Mouse (Mus musculus) midbrain, embryonic 12.5 days (tissue): ENCODE data around the gene Ecd. TPM values are rescaled to one million over a fixed set of nuclear protein-coding genes. Genes with fewer than 3 reads are reported as not detected.

ENCODE experiments used
- ATAC-seq: fragments of 200-750 bp; cut with Nextera tagmentation; 2 replicates; pipeline ENCODE4 v1.8.0; 2017; ENCODE audit warnings: low read depth, moderate TSS enrichment, moderate library complexity; ENCODE audit not compliant: low FRiP score
- H3K27ac ChIP-seq: fragments of 300-500 bp; sonication (generic); replicated peaks from 2 replicates; pipeline ENCODE4 v1.5.1; 2016; ENCODE audit warnings: mild to moderate bottlenecking
- H3K27me3 ChIP-seq: fragments of 300-500 bp; sonication (generic); 2 replicates; pipeline ENCODE4 v1.6.1; 2016; ENCODE audit warnings: mild to moderate bottlenecking
- H3K36me3 ChIP-seq: fragments of 300-500 bp; sonication (generic); 2 replicates; pipeline ENCODE4 v1.6.1; 2016
- H3K4me1 ChIP-seq: fragments of 300-500 bp; sonication (generic); 2 replicates; pipeline ENCODE4 v1.6.1; 2016
- H3K4me2 ChIP-seq: fragments of 300-500 bp; sonication (generic); replicated peaks from 2 replicates; pipeline ENCODE4 v1.6.1; 2016; ENCODE audit warnings: mild to moderate bottlenecking, moderate library complexity
- H3K4me3 ChIP-seq: fragments of 300-500 bp; sonication (generic); 2 replicates; pipeline ENCODE4 v1.5.1; 2016; ENCODE audit warnings: mild to moderate bottlenecking
- H3K9ac ChIP-seq: fragments of 300-500 bp; sonication (generic); replicated peaks from 2 replicates; pipeline ENCODE4 v1.6.1; 2016; ENCODE audit warnings: mild to moderate bottlenecking, moderate library complexity
- H3K9me3 ChIP-seq: fragments of 300-500 bp; sonication (generic); 2 replicates; pipeline ENCODE4 v1.6.1; 2016; ENCODE audit warnings: mild to moderate bottlenecking
- WGBS: fragments of 180-500 bp; shearing (Covaris S2); methylation state at CpG from one replicate; pipeline ENCODE4 v1.1.7; 2016; 5-methylcytosine and 5-hydroxymethylcytosine counted together
- polyA plus RNA-seq: library from polyadenylated mRNA; unstranded; fragments of >200 nt; fragmentation: Nextera tagmentation; extraction: Ambion mirVana; gene quantifications from 2 replicates; pipeline ENCODE4 v1.2.1, GENCODE M21; 2016

Gene Ecd
- polyA plus RNA-seq, result 61.8 and 62.6 TPM in 2 replicates

DNA sequence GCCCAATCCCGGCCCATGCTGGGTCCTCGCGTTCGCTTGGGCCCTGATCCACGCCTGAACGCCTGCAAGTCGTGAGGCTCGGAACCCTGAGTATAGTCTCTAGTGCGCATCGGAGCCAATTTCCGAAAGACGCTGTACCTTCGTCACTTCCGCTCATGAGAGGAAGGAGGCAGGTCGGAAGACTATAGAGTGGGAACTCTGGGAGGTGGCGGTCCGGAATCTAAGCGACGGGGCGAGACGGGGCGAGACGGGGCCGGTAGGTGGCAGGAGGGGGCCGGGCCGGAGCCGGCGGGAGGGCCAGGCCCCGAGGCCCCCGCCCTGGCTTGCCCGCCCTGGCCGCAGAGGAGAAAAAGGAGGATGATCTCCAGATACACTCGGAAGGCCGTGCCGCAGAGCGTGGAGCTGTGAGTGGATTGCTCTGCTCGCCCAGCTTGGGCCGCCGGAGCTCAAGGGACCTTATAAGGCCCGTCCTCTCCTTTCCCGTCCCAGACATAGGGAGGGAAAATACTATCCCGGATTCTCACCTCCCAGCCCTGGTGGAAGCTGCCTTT lies at the start of gene Ecd, which contains the start of gene Fam149b:
Gene Ecd, minus strand, starts transcription at position 131 of the 551 bp plus-strand sequence.
Gene Fam149b, plus strand, starts transcription at position 172 of the 551 bp plus-strand sequence.
- peak within 1 kb of the TSS; percentile 95 for H3K9ac ChIP-seq
- H3K4me1 ChIP-seq, result peaks cover 18% of the 10 kb centered on the region
- under 1% methylated on average over 41 of the region's 42 CpGs for WGBS
- H3K4me3 ChIP-seq, result peak within 1 kb of the TSS; percentile 77
- no peaks in the 10 kb centered on the region for H3K9me3 ChIP-seq
- no peaks in the 10 kb centered on the region for H3K27me3 ChIP-seq
- peak within 1 kb of the TSS; percentile 81 for H3K4me2 ChIP-seq
- peaks cover 31% of the 10 kb centered on the region for H3K36me3 ChIP-seq
- peak within 1 kb of the TSS; percentile 92 for H3K27ac ChIP-seq
- ATAC-seq, result peak; percentile 98

DNA sequence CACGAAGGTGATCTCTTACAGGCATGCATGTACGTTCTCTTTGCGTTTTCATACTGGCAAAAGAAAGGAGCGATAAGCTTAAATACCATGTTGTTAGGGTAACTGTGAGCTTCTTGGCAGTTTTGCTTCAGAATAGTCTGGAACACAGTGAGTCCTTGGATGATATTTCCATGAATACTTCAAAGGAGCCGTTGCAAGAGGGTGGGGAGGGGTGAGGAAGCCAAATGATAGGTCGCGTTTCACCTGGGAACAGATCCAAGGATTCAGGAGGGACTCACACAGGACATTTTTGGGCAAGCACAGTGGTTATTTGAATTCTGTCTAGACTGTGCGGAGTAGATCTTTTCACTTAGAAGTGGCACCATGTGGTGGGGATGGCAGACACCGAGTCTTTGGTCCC lies 49.3 kb upstream of the Ecd start:
- 86% methylated on average over 9 of the region's 9 CpGs for WGBS
- Histone ChIP-seq H3K4me1 (peaks cover 13% of the 10 kb centered on the region), H3K9me3 (no peaks in the 10 kb centered on the region), H3K27me3 (no peaks in the 10 kb centered on the region), H3K4me3 (no peak overlapping the region), H3K4me2 (no peak overlapping the region), H3K36me3 (no peaks in the 10 kb centered on the region), H3K9ac (no peak overlapping the region), H3K27ac (no peak overlapping the region)
- no peak for ATAC-seq

DNA sequence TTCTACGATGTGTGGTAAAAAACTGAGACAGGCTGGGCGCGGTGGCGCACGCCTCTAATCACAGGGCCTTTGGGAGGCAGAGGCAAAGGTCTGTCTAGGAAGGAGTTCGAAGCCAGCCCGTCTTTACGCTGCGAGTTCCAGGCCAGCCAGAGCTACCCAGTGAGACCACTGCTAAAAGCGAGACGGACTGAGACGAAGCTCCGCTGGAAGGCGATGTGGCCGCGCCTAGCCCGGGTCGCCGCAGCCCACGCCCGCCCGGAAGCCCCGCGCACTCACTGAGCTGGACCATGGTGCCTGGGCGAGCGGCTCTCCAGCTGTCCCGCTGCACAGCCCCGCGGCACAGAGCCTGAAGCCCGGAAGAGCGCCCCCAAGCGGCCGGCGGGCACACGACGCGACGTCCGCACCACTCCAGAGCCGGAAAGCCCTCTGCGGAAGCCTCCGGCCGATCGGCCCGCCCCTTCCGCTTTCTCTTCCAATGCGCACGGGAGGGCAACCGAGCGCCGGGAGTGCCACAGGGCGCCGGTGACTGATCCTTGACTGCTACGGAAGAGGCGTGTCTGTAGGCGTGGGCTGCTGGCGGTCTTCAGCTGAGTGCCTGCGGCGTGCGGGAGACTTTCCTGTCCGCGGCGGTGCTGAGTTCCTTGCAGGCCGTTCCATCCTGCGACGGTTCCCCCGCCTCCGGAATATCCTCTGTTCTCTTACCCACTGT lies 45.4 kb upstream of the Ecd start, which contains the start of gene Mrps16:
Gene Mrps16, minus strand, starts transcription at position 430 of the 709 bp plus-strand sequence.
- peak; percentile 96 for ATAC-seq
- H3K27ac ChIP-seq, result peak within 1 kb of the TSS; percentile 83
- H3K27me3 ChIP-seq, result no peaks in the 10 kb centered on the region
- peaks cover 11% of the 10 kb centered on the region for H3K36me3 ChIP-seq
- peak within 1 kb of the TSS; percentile 80 for H3K4me3 ChIP-seq
- H3K9me3 ChIP-seq, result no peaks in the 10 kb centered on the region
- H3K9ac ChIP-seq, result peak within 1 kb of the TSS; percentile 83
- H3K4me2 ChIP-seq, result peak within 1 kb of the TSS; percentile 64
- WGBS, result under 1% methylated on average over 68 of the region's 68 CpGs
- H3K4me1 ChIP-seq, result peaks cover 18% of the 10 kb centered on the region

- Histone ChIP-seq H3K4me1 (peaks cover 28% of the 10 kb centered on the region), H3K4me2 (no peak overlapping the region), H3K36me3 (peaks cover 11% of the 10 kb centered on the region), H3K9me3 (no peaks in the 10 kb centered on the region), H3K27me3 (no peaks in the 10 kb centered on the region), H3K9ac (no peak overlapping the region), H3K27ac (no peak overlapping the region), H3K4me3 (no peak overlapping the region)
- 89% methylated on average over 4 of the region's 4 CpGs for WGBS
- ATAC-seq, result no peak
Measured at GRCm38 (mm10) chr14:20392326-20392725, 44.4 kb upstream of the Ecd start.

DNA sequence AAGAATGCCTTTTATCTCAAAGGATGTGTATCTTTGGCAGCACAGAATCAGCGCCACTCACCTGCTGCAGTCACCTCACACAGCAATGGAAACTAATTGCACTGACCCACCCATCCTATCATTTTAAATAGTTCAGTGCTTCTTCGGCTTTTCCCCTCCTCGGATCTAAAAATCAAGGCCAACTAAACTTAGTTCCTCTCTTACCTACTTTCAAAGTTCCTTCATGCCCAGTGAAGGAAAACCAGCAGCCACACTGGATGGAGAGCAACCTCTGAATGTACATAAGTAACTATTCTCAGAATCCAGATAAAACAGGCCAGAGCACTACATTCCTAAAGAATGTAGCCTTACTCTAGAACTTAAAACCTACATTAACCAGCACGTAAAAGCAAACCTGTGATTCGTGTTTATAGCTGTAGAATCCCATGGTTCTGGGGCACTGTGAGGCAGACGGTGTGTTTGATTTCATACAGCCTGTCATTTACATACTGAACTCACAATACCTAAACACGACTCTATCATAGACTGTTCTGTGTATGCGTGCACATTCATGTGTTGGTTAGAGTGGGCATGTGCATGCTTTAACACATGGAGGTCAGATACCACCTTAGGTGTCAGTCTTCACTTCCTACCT lies 41.6 kb upstream of the Ecd start:
- Histone ChIP-seq H3K9me3 (no peaks in the 10 kb centered on the region), H3K27ac (no peak overlapping the region), H3K36me3 (peaks cover 36% of the 10 kb centered on the region), H3K27me3 (no peaks in the 10 kb centered on the region), H3K9ac (peak overlapping the region; percentile 75), H3K4me3 (peak overlapping the region; percentile 79), H3K4me2 (peak overlapping the region; percentile 80), H3K4me1 (peaks cover 48% of the 10 kb centered on the region)
- no peak for ATAC-seq
- 91% methylated on average over 8 of the region's 8 CpGs for WGBS

- H3K9ac ChIP-seq, result peak within 1 kb of the TSS; percentile 75
- no peaks in the 10 kb centered on the region for H3K9me3 ChIP-seq
- peaks cover 42% of the 10 kb centered on the region for H3K4me1 ChIP-seq
- peak within 1 kb of the TSS; percentile 79 for H3K4me3 ChIP-seq
- peak; percentile 75 for ATAC-seq
- WGBS, result under 1% methylated on average over 59 of the region's 59 CpGs
- H3K27me3 ChIP-seq, result no peaks in the 10 kb centered on the region
- peak within 1 kb of the TSS; percentile 62 for H3K27ac ChIP-seq
- peaks cover 45% of the 10 kb centered on the region for H3K36me3 ChIP-seq
- H3K4me2 ChIP-seq, result peak within 1 kb of the TSS; percentile 80
Measured at GRCm38 (mm10) chr14:20388441-20389129, 40.7 kb upstream of the Ecd start, which contains the start of gene Dnajc9. Dnajc9 (minus strand) TSS chr14:20388910.

GRCm38 (mm10) chr14:20379753-20380430 lies 32.0 kb upstream of the Ecd start:
- peaks cover 85% of the 10 kb centered on the region for H3K36me3 ChIP-seq

GRCm38 (mm10) chr14:20379087-20379640 lies 31.2 kb upstream of the Ecd start:
- no peak overlapping the region for H3K4me2 ChIP-seq
- H3K27ac ChIP-seq, result no peak overlapping the region
- no peak for ATAC-seq
- H3K9ac ChIP-seq, result no peak overlapping the region
- H3K4me3 ChIP-seq, result no peak overlapping the region
- peaks cover 79% of the 10 kb centered on the region for H3K36me3 ChIP-seq
- WGBS, result 92% methylated on average over 5 of the region's 5 CpGs
- H3K4me1 ChIP-seq, result no peaks in the 10 kb centered on the region
- no peaks in the 10 kb centered on the region for H3K9me3 ChIP-seq
- H3K27me3 ChIP-seq, result no peaks in the 10 kb centered on the region

More at GRCm38 (mm10) chr14:20379753-20380430, 32.0 kb upstream of the Ecd start:
- H3K4me3 ChIP-seq, result no peak overlapping the region
- no peak overlapping the region for H3K27ac ChIP-seq
- H3K27me3 ChIP-seq, result no peaks in the 10 kb centered on the region
- H3K9ac ChIP-seq, result no peak overlapping the region
- H3K4me2 ChIP-seq, result no peak overlapping the region
- ATAC-seq, result no peak
- no peaks in the 10 kb centered on the region for H3K4me1 ChIP-seq
- WGBS, result 92% methylated on average over 9 of the region's 9 CpGs
- no peaks in the 10 kb centered on the region for H3K9me3 ChIP-seq

- no peak overlapping the region for H3K4me3 ChIP-seq
- no peaks in the 10 kb centered on the region for H3K4me1 ChIP-seq
- H3K9ac ChIP-seq, result no peak overlapping the region
- WGBS, result 43% methylated on average over 13 of the region's 13 CpGs
- H3K27me3 ChIP-seq, result no peaks in the 10 kb centered on the region
- H3K27ac ChIP-seq, result no peak overlapping the region
- H3K36me3 ChIP-seq, result peaks cover 78% of the 10 kb centered on the region
- ATAC-seq, result no peak
- no peaks in the 10 kb centered on the region for H3K9me3 ChIP-seq
- no peak overlapping the region for H3K4me2 ChIP-seq
Measured at GRCm38 (mm10) chr14:20378313-20379061, 30.6 kb upstream of the Ecd start.

- H3K9me3 ChIP-seq, result no peaks in the 10 kb centered on the region
- no peaks in the 10 kb centered on the region for H3K27me3 ChIP-seq
- no peak for ATAC-seq
- no peak overlapping the region for H3K4me3 ChIP-seq
- no peak overlapping the region for H3K27ac ChIP-seq
- WGBS, result 90% methylated on average over 4 of the region's 4 CpGs
- no peaks in the 10 kb centered on the region for H3K4me1 ChIP-seq
- peaks cover 78% of the 10 kb centered on the region for H3K36me3 ChIP-seq
- H3K9ac ChIP-seq, result no peak overlapping the region
- no peak overlapping the region for H3K4me2 ChIP-seq
Measured at GRCm38 (mm10) chr14:20377112-20377521, 29.2 kb upstream of the Ecd start.
